Mouse (Mus musculus) frontal cortex, postnatal 36 days (tissue): ENCODE data around the gene Usp9x.

Experiments used
- DNase-seq, 2 experiments: peaks; one replicate each; pipeline ENCODE4 v3.0.0; 2022; ENCODE audit warnings: low spot score in 2 of 2

Gene Usp9x

DNA sequence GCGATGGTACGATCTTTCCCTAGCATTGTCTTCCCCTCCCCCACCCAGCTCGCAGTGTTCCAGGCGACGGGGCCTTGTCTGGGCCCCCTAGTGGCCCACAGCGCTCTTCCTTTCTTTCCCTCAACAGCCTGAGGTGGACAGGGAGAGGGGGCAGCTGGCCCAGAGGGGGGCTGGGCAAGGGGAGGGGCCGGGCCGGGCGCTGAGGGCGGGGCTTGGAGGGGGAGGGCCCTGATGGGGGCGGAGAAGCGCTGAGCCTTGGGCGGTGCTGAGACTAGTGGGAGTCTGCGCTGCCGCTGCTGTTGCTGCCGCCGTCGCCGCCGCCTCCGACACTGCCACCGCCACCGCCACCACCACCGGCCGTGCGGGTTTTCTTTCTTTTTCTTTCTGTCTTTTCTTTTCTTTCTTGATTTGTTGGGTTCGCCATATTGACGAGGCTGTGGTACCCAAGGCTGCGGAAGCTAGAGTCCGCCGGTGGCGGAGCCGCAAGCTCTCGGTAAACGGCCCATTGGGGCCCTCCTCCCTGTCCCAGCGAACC is at the start of gene Usp9x:
Gene Usp9x (plus strand): TSS at position 258 of the 535 bp plus-strand sequence.
- no peak for DNase-seq

DNA sequence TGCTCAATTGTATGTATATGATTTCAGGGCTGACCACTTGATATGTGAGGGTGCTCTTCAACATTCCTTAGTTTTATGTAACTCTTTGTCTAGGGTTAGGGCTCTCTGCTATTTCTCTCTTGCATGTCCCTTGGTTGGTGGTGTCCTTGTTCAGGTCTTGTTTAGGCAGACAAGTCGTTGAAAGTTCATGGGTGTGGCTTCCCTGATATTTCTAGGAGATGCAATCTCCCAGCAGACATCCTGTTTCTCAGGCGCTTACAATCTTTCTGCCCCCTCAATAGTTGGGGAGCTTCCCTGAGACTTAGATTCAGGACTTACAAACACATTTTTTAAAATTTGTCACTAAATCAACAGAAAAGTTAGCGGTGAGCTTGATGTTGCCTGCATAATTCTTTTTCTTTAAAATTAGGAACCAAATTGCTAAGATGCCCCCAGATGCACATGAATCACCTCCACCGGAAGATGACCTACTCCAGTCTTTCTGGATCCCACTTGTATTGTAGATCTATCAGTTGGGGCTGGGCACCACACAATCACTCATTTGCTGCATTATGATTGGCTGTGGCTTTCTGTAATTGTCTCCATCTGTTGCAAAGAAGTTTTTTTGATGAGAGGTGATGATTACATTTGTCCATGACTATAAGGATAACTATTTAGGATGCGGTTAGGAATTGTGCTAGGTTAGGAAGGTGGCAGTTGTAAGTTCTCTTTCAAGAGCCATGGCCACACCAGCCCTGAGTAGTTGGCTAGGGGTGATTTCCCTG is 48.6 kb upstream of the Usp9x start:
- no peak for DNase-seq

DNA sequence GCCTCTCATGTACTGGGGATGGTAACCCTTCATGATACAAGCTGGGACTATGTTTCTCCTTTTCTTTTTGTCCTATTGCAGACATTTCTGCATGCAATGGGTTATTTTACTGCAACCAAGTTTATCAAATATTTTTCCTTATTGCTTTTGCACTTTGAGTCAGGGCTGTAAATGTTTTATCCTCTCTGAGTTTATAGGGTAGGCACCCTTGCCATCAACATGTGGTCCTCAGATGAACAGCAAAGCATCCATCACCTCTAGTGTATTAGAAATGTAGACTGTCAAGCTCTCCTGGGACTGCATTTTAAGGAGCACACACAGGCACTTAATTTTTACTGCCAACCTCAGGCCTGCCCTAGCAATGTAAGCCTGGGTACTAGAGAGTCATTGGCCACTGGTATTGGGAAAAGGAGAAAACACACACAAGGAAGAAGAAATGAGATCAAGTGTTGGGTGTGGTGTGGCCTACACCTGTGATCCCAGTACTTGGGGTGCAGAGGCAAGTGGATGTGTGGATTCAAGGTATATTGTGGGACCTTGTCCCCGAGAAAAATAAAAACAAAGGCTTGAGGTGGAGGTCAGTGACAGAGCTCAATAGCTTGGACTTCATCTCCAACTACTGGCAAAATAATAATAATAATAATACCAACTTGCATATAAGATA is 46.6 kb upstream of the Usp9x start:
- DNase-seq, result no peak

DNA sequence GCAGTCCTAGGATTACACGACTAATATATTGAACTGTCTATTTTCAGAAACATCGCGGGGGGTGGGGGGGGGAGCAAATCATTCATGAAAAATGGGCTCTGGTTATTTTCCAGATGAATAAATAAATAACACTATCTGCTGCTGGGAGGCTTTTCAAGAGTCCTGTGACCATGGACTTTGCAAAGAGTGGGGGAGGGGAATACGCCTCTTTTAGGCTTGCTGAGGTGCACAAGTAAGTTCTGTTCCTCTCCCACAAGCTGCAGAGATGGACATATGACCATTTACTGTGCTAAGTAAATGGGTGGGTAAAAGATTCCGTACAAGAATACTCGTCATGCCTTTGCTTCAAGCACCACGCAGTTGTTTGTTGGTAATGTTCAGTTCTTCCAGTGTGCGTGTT is 46.0 kb upstream of the Usp9x start:
- no peak for DNase-seq

DNA sequence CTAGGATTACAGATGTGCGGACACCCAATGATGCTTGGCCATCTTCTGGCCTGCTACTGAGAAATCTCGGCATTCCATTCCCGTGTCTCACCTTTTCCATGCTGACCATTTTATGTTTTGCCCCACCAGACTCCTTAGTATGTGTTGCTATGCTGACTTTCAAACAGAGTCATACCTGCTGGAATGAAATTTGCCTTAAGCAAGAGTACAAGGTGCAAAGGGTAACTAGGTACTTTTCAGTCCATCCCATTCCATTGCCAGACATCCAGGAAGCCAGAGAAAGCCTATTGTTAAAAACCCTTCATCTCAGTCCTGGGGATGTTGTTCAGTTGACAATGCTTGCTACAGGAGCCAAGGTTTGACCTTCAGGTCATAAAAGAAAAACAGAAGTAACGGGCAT is 43.1 kb upstream of the Usp9x start:
- no peak for DNase-seq

DNA sequence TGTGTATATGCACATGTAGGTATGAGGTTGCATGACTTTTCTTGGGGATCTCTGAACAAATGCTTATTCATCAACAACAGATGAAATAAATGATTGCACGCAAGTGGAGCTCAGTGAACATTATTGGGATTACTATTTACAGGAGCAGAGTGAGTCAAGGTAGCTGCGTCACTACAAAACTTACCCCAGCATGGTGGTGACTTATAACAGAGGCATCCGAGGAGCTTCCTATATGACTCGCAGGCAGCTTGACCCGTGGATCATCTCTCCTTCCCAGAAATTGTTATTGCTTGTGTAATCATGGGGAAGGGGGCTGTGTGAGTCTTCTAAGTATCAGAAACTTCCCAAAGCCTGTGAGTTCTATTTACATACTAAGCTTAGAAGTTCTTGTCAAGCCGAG is 41.3 kb upstream of the Usp9x start:
- DNase-seq, result no peak

DNA sequence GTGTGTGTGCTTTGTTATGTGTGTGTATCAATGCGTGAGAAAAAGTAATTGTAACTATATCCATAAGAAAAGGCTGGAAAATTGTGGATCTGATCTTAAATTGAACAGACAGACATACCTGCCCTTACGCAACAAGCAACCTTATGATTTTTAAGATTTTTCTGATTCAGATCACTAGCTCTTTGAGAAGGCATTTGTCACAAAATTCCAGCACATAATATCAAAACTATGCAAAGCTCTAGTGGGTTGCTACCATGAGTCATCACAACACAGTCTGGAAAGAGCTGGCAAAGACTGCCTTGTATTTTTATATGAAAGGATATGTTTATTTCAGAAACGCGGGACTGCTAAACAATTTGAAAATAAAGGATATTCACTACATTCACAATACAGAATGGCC is 34.2 kb upstream of the Usp9x start:
- no peak for DNase-seq

DNA sequence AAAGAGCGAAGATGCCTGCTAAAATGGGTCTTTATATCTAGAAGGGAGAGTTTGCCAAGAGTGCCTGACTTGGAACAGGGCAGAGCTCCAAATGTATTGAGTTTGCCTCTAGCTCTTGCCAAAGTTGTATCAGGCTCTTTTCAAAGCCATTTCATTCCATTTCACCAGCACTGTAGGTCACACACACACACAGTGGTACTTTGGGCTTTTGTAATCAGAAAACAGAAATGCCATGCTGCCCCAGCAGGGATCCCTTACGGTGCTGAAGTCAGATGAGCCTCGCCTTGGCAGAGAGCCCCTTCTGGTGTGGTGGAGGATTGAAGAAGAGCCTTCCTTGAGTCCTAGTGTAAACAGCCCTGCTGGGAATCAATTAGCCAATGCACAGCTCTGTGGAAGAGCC is 32.1 kb upstream of the Usp9x start:
- DNase-seq, result peak; percentile 4 to 11

DNA sequence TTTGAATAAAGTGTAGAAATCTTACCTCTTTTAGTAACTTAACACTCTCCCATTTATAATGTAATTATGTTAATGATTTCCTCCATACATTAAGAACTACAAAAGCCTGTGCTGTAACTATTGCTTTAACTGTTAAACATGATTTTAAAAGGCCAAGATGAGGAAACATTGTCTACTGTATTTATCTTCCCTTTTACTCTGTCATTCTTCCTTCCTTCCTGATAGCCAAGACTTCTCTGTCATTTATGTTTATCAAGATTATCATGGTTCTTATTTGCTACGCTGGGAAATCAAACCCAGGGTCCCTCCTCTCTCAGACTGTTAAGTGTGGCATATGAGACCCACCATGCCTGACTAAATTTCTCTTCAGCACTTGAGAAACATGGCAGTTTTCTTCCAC is 30.9 kb upstream of the Usp9x start:
- DNase-seq, result no peak

DNA sequence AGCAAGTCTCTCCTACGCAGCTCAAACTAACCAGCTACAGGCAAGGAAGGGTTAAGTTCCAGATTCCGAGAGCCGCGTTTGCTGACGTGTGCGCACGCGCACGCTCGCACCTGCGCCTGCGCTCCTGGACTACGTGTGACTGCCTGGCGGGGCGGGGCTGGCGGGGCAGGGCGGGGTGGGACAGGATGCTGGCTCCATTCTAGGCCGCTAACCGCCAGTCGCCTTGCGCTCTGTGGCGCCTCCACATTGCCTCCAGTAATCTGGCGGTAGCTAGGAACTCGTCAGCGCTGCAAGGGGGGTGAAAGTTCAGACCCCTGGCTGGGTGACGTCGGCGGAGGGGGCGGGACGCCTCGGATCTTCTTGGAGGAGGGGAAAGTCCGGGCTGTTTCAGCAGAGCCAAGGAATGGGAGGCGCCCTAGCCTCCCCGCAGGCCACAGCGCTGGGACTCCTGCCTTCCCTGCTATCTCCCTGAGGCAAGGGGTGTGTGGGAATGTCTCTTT is 29.6 kb upstream of the Usp9x start:
- DNase-seq, result peak; percentile 87 to 91

DNA sequence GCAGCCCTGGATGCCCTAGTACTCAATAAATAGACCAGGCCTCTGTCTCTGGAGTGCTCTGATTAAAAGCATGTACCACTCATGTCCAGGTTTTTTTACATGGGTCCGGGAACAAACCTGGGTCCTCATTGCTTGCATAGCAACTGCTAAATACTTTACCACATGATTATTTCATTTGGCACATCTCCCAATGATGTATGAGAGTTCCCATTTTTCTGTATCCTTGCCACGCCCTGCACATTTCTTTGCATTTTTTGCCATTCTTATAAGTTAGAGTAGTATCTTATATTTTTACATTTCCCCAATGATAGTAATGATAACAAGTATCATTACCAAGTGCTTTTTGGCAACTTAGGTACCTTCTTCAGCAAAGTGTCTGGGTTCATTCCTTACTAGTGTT is 27.5 kb upstream of the Usp9x start:
- no peak for DNase-seq

DNA sequence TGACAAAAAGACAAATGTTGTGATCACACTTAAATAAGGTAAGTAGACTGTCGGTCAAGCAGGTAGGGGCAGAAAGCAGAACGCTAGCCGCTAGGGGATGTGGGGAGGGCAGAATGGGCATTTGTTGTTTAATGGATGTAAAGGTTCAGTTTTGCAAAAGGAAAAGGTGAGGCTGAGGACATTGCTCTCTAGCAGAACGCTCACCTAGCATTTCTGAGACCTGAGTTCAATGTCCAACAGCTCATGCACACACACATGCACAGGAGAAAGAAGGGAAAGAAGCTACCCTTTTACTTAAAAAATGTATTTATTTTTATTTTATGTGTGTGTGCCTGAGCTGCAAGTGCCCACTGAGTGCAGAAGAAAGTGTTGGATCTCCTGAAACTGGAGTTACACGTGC is 26.6 kb upstream of the Usp9x start:
- DNase-seq, result no peak

DNA sequence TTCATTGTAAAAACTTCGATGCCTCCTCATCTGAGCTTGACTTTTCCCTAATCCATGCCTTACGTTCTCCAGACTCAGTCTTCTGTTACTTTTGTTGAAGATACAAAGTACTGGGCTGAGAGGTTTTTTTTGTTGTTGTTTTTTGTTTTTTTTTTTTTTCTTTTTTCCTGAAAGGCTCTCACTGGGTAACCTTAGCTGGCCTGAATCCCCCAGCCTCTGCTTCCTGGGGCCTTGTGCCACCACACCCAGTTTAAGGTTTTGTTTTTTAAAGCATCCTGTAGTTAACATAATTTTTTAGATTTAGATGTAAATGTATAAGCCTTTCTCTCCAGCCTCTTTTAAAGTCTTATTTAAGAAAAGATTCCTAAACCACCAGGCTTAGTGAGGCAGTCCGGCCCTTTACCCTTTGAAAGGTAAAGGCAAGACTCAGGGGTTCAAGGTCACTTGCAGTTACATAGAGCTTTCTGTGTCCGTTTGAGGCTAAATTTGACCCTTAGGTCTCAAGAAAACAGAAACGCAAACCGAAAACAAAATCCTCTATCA is 24.3 kb upstream of the Usp9x start:
- no peak for DNase-seq

DNA sequence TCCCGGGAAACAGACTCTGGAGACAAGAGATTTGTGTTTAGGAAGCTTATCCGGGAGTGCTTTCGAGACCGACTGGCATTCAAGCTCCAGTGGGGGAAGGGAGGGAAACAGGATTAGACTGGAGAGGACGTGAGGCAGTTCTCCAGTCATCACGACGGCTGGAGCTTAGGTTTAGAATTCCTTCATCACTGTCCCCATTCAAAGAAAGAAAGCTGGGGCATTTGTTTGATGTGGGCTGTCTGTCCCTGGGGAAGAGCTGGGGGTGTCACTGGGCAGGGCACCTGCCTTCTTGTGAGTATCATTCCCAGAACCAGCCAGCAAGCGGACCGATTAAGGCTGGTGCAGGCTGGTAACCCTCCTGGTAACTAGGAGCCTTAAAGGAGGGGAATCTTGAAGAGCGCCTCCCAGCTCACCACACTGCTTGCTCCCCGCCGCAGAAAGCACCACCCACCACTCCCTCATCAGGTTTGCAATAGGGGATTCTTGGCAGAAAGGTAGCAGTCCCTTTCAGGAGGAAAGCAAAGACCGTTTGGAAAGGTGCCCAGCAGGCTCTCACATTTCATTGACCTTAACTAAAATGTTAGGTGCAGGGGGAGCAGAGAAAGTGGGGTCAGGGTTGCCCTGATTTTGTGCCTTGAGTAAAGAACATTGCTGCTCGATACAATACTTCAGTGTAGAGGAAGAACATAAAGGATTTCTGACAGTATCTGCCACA is 23.5 kb upstream of the Usp9x start:
- DNase-seq, result peak; percentile 47 to 52

DNA sequence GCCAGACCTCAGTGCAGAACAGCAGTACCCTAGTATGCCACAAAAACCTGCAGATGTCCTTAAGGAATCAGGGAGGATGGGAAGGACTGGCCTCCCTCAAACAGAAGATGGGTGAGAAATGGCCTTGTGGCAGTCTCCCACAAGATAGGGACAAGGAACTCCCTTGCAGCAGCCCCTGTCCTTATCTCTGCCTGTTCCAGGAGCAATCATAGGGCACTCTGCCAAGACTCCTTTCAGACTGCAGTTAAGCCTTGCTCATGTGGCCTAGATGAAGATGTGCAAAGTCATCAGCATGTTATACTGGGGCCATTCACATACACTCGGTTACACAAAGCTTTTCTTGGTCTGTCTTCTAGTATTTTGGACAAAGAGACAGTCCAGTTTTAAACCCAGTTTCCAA is 16.7 kb upstream of the Usp9x start:
- no peak for DNase-seq

DNA sequence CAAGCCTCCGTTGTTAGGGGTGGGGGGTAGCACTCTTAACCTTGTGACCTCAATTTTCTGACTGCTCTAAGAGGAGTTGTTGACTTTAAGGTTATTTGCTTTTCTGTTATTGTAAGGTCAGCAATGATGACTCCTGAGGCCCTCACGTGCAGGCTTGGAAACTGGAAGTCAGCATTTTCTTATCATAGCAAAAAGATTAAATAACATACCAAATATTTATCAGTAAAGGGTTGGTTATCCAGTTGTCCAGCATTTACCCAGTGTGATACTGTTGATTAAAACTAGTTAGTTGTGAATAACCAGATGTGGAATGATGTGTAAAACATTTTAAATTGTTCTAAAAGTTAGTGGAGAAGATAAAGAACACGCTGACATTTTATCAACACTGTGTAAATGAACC is 9.3 kb upstream of the Usp9x start:
- DNase-seq, result no peak

DNA sequence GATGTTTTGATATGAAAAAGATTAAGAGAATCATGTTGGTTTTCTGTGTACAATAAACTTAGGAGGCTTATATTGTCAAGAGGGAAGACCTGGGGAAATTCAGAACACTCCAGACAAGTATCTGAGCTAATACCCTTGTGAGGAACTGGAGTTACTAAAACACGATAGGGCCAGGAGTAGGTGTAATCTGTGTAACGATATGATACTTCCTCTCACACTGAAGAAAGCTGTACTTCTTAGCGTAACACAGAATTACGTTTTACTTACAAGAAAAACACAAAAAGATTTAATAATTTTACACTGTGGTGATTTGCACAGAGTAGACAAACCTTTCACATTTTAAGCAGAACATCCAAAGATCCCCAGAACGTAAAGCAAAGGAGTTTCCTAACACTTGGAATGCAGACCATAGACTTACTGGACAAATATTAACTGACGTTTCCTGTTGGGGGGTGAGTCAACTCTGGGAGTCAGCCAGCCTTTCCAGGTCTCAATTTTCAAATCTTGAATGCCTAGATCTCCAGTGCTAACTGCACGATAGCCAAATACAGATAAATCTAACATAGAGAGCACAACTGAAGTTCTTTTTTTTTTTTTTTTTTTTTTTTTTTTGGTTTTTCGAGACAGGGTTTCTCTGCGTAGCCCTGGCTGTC is 6.9 kb upstream of the Usp9x start:
- DNase-seq, result no peak

DNA sequence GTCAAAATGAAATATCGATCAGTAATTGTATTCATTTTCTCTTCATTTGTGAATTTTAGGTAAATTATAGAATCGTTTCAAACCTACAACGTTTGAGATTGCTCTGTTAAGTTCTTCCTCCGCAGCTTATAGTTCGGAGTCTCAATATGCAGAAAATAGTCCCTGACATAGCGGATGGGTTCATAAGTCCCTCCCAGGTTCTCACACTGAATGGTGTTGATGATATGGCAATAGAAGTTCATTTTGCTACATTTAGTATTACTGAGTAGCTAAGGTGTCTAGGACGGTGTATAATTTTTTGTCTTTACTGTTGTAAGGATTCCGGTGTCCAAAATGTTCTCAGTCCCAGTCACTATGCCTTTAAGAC is 1.1 kb upstream of the Usp9x start:
- no peak for DNase-seq

DNA sequence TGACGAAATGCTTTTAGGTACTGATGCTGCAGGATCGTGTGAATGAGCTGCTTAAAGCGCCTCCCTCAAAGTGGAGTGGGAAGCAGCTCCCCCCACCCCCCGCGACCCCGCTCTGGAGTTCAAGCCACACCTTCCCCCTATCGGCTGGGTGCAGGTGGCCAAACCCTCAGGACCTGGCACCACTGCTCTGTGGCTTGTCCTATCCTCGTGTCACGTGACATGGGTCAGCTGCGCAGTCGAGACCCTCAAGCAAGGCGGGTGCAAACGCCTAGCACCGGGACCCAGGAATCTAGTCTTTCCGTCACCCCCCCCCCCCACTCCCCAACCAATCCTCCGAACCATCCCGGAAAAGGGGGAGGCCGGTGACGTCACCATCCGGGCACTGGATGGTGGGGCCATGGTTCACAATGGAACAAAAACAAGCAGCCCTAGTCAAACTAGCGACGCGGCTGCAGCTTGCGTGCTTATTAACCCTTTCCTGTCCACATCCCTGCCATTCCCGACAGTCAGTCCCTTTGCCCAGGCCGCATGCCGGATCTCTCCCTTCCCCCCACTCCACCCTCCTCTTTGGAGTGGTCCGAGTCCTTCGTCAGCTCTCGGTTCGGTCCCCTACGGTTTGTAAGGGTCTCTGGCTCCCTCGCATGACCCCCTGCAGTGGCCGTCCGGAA is 591 bp upstream of the Usp9x start:
- DNase-seq, result peak; percentile 85 to 92

DNA sequence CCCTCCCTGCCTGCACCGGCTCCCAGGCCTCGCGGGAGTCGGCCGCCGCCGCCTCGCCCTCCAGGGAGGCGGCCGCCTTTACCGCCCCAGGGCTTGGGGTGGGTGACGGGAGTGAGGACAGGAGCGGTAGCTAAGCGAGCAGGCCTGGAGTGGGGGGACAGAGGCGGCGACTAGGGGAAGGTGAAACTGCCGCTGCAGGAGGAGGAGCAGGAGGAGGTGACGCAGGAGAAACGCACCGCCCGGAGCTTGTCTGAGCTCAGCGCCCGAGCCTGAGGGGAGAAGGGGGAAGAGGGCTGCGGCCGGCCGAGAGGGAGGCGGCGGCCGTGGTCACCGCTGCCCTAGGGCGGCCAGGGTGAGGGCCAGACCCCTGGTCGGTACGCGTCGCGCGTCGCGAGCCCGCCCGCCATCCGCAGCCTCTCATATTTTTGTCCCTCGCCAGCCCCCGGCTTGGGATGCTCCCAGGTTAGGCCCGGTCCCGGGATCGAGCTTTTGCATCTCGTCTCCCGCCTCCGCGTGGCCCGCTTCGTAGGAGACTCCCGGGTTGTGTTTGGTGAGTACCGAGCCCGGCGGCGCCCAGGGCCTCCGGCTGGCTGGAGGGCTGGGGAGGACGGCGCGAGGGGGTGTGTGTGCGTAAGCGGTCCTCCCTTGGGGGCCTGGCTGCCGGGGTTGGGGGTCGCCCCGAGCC is 620 bp downstream of the Usp9x start:
- peak; percentile 39 to 62 for DNase-seq
